Mouse (Mus musculus) neural tube, embryonic 13.5 days (tissue): ENCODE data around the gene Olfr370. TPM values are rescaled to one million over a fixed set of nuclear protein-coding genes. Genes with fewer than 3 reads are reported as not detected.

Experiments
- ATAC-seq: fragments of 200-750 bp; cut with Nextera tagmentation; 2 replicates; pipeline ENCODE4 v1.8.0; 2017; ENCODE audit warnings: low read depth, mild to moderate bottlenecking, moderate TSS enrichment, moderate library complexity
- H3K27ac ChIP-seq: fragments of 300-500 bp; sonication (generic); replicated peaks from 2 replicates; pipeline ENCODE4 v1.5.1; 2015; ENCODE audit warnings: moderate library complexity, mild to moderate bottlenecking, inconsistent platforms
- H3K27me3 ChIP-seq: fragments of 300-500 bp; sonication (generic); 2 replicates; pipeline ENCODE4 v1.6.1; 2015; ENCODE audit warnings: mild to moderate bottlenecking, inconsistent platforms
- H3K36me3 ChIP-seq: fragments of 300-500 bp; sonication (generic); 2 replicates; pipeline ENCODE4 v1.6.1; 2015; ENCODE audit warnings: mild to moderate bottlenecking, inconsistent platforms
- H3K4me1 ChIP-seq: fragments of 300-500 bp; sonication (generic); replicated peaks from 2 replicates; pipeline ENCODE4 v1.6.1; 2015; ENCODE audit warnings: inconsistent platforms
- H3K4me2 ChIP-seq: fragments of 300-500 bp; sonication (generic); 2 replicates; pipeline ENCODE4 v1.6.1; 2015; ENCODE audit warnings: inconsistent platforms, mild to moderate bottlenecking, moderate library complexity
- H3K4me3 ChIP-seq: fragments of 300-500 bp; sonication (generic); 2 replicates; pipeline ENCODE4 v1.5.1; 2015; ENCODE audit warnings: mild to moderate bottlenecking, inconsistent platforms
- H3K9ac ChIP-seq: fragments of 300-500 bp; sonication (generic); 2 replicates; pipeline ENCODE4 v1.6.1; 2015; ENCODE audit warnings: moderate library complexity, mild to moderate bottlenecking, inconsistent platforms
- H3K9me3 ChIP-seq: fragments of 300-500 bp; sonication (generic); 2 replicates; pipeline ENCODE4 v1.6.1; 2016; ENCODE audit warnings: inconsistent platforms
- WGBS: fragments of 180-500 bp; shearing (Covaris S2); methylation state at CpG from one replicate; pipeline ENCODE4 v1.1.7; 2015; 5-methylcytosine and 5-hydroxymethylcytosine counted together
- polyA plus RNA-seq: library from polyadenylated mRNA; unstranded; fragments of >200 nt; fragmentation: Nextera tagmentation; extraction: Ambion mirVana; gene quantifications from 2 replicates; pipeline ENCODE4 v1.2.1, GENCODE M21; 2015

The Olfr370 gene
- polyA plus RNA-seq, 1 experiment from 2014 or later, result 0.04 TPM

DNA sequence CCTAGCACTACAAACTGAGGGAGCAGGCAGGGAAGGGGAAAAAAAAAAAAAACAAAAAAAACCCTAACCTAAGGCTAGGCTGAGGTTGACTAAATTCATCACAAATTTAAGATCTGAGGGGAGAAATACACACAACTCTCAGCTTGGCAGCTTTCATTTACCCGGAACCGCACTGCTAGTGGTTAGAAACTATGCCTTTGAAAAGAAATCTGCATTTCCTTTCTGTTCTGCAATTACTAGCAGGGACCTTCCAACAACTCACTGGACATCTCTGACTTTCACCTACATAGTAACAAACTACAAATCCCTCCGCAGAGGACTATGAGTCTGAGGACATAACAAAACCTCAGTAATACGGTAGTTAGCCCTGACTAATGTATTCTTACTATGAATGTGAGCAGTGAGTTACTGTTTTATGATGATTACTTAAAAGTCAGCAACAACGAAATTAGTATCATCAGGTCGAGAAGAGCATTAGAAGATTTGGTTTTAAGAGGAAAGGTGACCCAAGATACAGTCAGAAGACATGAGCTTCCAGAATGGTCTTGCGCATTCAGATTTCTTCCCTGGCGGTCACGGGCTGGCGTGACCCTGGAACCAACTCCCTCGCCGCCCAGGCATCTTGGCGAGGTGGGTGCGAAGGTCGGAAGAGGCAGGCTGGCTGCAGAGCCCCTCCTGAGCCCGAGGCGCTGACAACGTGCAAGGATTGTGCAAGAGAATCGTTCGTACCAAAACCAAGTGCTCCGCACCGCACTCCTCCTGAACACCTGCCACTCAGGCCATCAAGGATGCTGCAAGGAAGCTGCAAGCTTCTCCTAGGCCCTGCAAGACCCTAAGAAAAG lies 58.0 kb downstream of the Olfr370 start:
- no peak for ATAC-seq
- Histone ChIP-seq H3K9me3 (no peaks in the 10 kb centered on the region), H3K36me3 (peaks cover 17% of the 10 kb centered on the region; the same call in 1 of the 2 replicates), H3K27me3 (no peaks in the 10 kb centered on the region), H3K9ac (peak overlapping the region; percentile 96), H3K4me1 (peaks cover 55% of the 10 kb centered on the region), H3K4me2 (peak overlapping the region; percentile 85), H3K27ac (peak overlapping the region; percentile 95), H3K4me3 (peak overlapping the region; percentile 86)
- WGBS, result 4% methylated on average over 22 of the region's 22 CpGs

DNA sequence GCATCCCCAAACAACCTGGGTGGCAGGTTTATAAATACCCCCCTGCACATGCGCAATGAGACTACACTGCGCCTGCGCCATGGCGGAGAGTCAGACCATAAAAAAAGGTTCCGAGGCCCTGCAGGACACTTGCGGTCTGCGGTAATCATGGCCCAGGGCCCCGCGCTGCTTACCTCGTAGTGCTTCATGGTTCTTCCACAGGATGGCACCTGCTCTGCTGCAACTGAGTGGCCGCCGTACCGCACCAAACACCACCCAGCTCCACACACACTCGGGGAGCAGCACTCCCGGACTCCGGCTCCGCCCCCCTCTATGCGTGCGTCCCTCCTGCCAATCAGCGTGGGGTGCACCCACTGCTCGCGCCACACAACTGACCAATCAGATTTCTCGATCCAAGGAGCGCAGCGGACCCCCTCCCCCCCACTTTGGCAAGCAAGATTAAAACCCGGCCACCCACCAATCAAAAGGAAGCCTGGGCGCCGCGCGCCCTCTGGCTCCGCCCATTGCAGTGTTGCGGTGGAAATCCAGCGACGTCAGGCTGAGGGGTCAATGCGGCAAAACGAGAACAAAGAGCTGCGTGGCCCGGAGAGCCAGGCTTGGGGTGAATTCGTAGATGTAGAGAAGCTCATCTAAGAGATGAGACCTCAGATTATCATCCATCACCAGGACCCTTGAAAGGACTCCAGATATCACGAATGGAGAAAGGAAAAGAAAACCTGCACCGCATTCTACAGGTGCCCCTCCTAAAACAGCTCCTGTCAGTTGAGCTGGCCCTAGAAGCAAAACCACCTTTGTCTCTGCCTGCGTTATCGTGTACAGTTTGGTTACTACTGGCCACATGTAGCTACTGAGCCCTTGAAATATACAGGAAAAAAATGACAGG lies 58.8 kb downstream of the Olfr370 start:
- Histone ChIP-seq H3K4me2 (peak overlapping the region; percentile 85), H3K36me3 (0 out of 2 replicates have a peak, but pooled peaks cover 13% of the 10 kb centered on the region), H3K4me3 (peak overlapping the region; percentile 86), H3K27ac (peak overlapping the region; percentile 97), H3K9me3 (no peaks in the 10 kb centered on the region), H3K27me3 (no peaks in the 10 kb centered on the region), H3K4me1 (peaks cover 47% of the 10 kb centered on the region), H3K9ac (peak overlapping the region; percentile 96)
- under 1% methylated on average over 43 of the region's 43 CpGs for WGBS
- peak; percentile 98 for ATAC-seq

Other genes with a start within 250 kb of the Olfr370 start
- gene Ucp1, start 245.4 kb upstream of the Olfr370 start, polyA plus RNA-seq, result 0.11 and 0.23 TPM in 2 replicates
- gene Elmod2, start 203.3 kb upstream of the Olfr370 start, polyA plus RNA-seq, result 19.6 and 22.2 TPM in 2 replicates
- not detected in 2 replicates for gene Mgat4d, start 187.3 kb upstream of the Olfr370 start, polyA plus RNA-seq
- 12.9 and 15.9 TPM in 2 replicates for gene Clgn, start 145.9 kb upstream of the Olfr370 start, polyA plus RNA-seq
- 214 and 218 TPM in 2 replicates for gene Scoc, start 77.4 kb upstream of the Olfr370 start, polyA plus RNA-seq
- 354 and 397 TPM in 2 replicates for gene Ndufb7, start 30.9 kb downstream of the Olfr370 start, polyA plus RNA-seq
- gene Tecr, start 72.2 kb downstream of the Olfr370 start, polyA plus RNA-seq, result 1,063 and 1,130 TPM in 2 replicates
- 54.3 and 54.4 TPM in 2 replicates for gene Dnajb1, start 72.4 kb downstream of the Olfr370 start, polyA plus RNA-seq
- 149 and 151 TPM in 2 replicates for gene Gipc1, start 116.9 kb downstream of the Olfr370 start, polyA plus RNA-seq
- gene Ptger1, start 130.9 kb downstream of the Olfr370 start, polyA plus RNA-seq, result 0.46 and 0.50 TPM in 2 replicates
- 21.3 and 25.5 TPM in 2 replicates for gene Pkn1, start 163.4 kb downstream of the Olfr370 start, polyA plus RNA-seq
- gene Ddx39, start 179.4 kb downstream of the Olfr370 start, polyA plus RNA-seq, result 101 and 105 TPM in 2 replicates
- 12.7 and 14.7 TPM in 2 replicates for gene Adgre5, start 205.5 kb downstream of the Olfr370 start, polyA plus RNA-seq